ENCODE assay signal across 8 mouse cellular contexts in the genomic region with DNA sequence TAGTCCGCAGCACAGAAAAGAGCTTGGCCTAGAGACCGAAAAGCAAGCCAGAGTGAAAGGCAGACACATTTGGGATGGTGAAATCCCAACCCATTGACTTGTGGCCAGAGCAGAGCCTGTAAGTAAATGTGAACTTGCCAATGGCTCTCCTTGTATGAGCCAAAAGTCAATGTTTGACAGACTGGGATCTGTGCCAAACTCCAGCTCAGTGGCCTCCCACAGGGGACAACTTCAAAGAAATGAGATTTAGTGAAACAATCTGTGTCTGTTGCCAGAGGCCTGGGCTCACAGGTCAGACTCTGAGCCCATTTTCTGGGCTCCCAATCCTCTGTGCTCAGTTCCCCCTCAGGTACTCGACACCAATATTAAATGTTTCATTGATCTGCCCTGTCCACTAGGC.
DNase-seq lines count a peak whose midpoint lies in the region; ATAC-seq lines count a peak whose summit lies in the region.

No protein-coding gene starts in this region.

- H3K4me2 ChIP-seq in hindbrain, embryonic 11.5 days (replicated peaks; ENCODE audit: low read depth, low read length), result no peak overlapping the region
- H3K4me2 ChIP-seq in intestine, embryonic 15.5 days (replicated peaks), result no peak overlapping the region
- H3K4me2 ChIP-seq in liver, embryonic 16.5 days (ENCODE audit: low read depth, low read length), result no peak overlapping the region

- intact Hi-C loops in gastrocnemius, postnatal 14 days (cut with DNase I; ENCODE audit: low total_unique reads), result no loop called here

- ATAC-seq in hindbrain, embryonic 11.5 days (ENCODE audit: low FRiP score), result no peak
- ATAC-seq in intestine, embryonic 15.5 days, result peak; percentile 88
- peak; percentile 88 for ATAC-seq in liver, embryonic 16.5 days (ENCODE audit: low read depth)
- no peak for ATAC-seq in inflammation-experienced regulatory T-cells, adult 6 months

- peaks cover 23% of the 10 kb centered on the region for H3K36me3 ChIP-seq in hindbrain, embryonic 10.5 days
- no peaks in the 10 kb centered on the region for H3K36me3 ChIP-seq in hindbrain, embryonic 11.5 days (ENCODE audit: control insufficient read depth, insufficient read depth, low read length)
- H3K36me3 ChIP-seq in intestine, embryonic 15.5 days, result no peaks in the 10 kb centered on the region
- no peaks in the 10 kb centered on the region for H3K36me3 ChIP-seq in liver, embryonic 16.5 days (ENCODE audit: control insufficient read depth, insufficient read depth)

- H3K27ac ChIP-seq in hindbrain, embryonic 10.5 days, result peak overlapping the region; percentile 12; the same call in 1 of the 2 replicates
- no peak overlapping the region for H3K27ac ChIP-seq in hindbrain, embryonic 11.5 days (ENCODE audit: low read depth, low read length)
- no peak overlapping the region for H3K27ac ChIP-seq in intestine, embryonic 15.5 days
- no peak overlapping the region for H3K27ac ChIP-seq in liver, embryonic 16.5 days (ENCODE audit: low read length)

- no peak for DNase-seq in hindbrain, embryonic 10.5 days (ENCODE audit: low spot score)
- no peak for DNase-seq in hindbrain, embryonic 11.5 days (ENCODE audit: low spot score)
- peak; percentile 45 for DNase-seq in gastrocnemius, postnatal 14 days
- peak; percentile 58 for DNase-seq in testis, postnatal 10 days (ENCODE audit: low spot score)
- no peak for DNase-seq in spleen, adult 12 weeks (ENCODE audit: low spot score)

- no peak overlapping the region for H3K9ac ChIP-seq in hindbrain, embryonic 11.5 days (ENCODE audit: low read depth, low read length)
- no peak overlapping the region for H3K9ac ChIP-seq in intestine, embryonic 15.5 days
- no peak overlapping the region for H3K9ac ChIP-seq in liver, embryonic 16.5 days (ENCODE audit: low read depth, low read length)

- H3K4me3 ChIP-seq in hindbrain, embryonic 10.5 days, result no peak overlapping the region
- no peak overlapping the region for H3K4me3 ChIP-seq in hindbrain, embryonic 11.5 days (ENCODE audit: low read depth, low read length)
- no peak overlapping the region for H3K4me3 ChIP-seq in intestine, embryonic 15.5 days (replicated peaks)
- H3K4me3 ChIP-seq in liver, embryonic 16.5 days (ENCODE audit: low read depth, low read length), result no peak overlapping the region

- H3K4me1 ChIP-seq in hindbrain, embryonic 10.5 days (replicated peaks), result peaks cover 13% of the 10 kb centered on the region; the same call in 1 of the 2 replicates
- no peaks in the 10 kb centered on the region for H3K4me1 ChIP-seq in hindbrain, embryonic 11.5 days (replicated peaks; ENCODE audit: control insufficient read depth, insufficient read depth, low read length)
- no peaks in the 10 kb centered on the region for H3K4me1 ChIP-seq in intestine, embryonic 15.5 days (replicated peaks)
- H3K4me1 ChIP-seq in liver, embryonic 16.5 days (ENCODE audit: control insufficient read depth, low read depth, low read length), result no peaks in the 10 kb centered on the region; the same call in 1 of the 2 replicates

- no peaks in the 10 kb centered on the region for H3K27me3 ChIP-seq in hindbrain, embryonic 10.5 days (ENCODE audit: insufficient read depth, poor library complexity, severe bottlenecking)
- H3K27me3 ChIP-seq in hindbrain, embryonic 11.5 days (ENCODE audit: control insufficient read depth, insufficient read depth, low read length), result no peaks in the 10 kb centered on the region
- no peaks in the 10 kb centered on the region for H3K27me3 ChIP-seq in intestine, embryonic 15.5 days (replicated peaks)
- H3K27me3 ChIP-seq in liver, embryonic 16.5 days (ENCODE audit: control insufficient read depth, insufficient read depth, low read depth, low read length), result no peaks in the 10 kb centered on the region

- WGBS in hindbrain, embryonic 10.5 days, result 82% methylated on average over 3 of the region's 3 CpGs
- WGBS in hindbrain, embryonic 11.5 days, result 70% methylated on average over 3 of the region's 3 CpGs
- WGBS in intestine, embryonic 15.5 days, result 76% methylated on average over 3 of the region's 3 CpGs
- 53% methylated on average over 3 of the region's 3 CpGs for WGBS in liver, embryonic 16.5 days (ENCODE audit: insufficient replicate concordance)

- H3K9me3 ChIP-seq in hindbrain, embryonic 10.5 days, result peaks cover 9% of the 10 kb centered on the region
- no peaks in the 10 kb centered on the region for H3K9me3 ChIP-seq in hindbrain, embryonic 11.5 days (ENCODE audit: control insufficient read depth, low read length)
- H3K9me3 ChIP-seq in intestine, embryonic 15.5 days, result no peaks in the 10 kb centered on the region
- H3K9me3 ChIP-seq in liver, embryonic 16.5 days (replicated peaks; ENCODE audit: control insufficient read depth, low read length), result no peaks in the 10 kb centered on the region

Comparison
In these comparisons a context has a peak if more than half of its experiments do, and no peak if none do; other contexts are left out.
1. DNase-seq: peak in gastrocnemius, postnatal 14 days (single experiment) and testis, postnatal 10 days (single experiment); none in hindbrain, embryonic 10.5 days (single experiment), hindbrain, embryonic 11.5 days (single experiment) and spleen, adult 12 weeks (single experiment).
2. ATAC-seq: peak in intestine, embryonic 15.5 days (single experiment) and liver, embryonic 16.5 days (single experiment); none in hindbrain, embryonic 11.5 days (single experiment) and inflammation-experienced regulatory T-cells, adult 6 months (single experiment).